Mouse (Mus musculus): ENCODE measurements at regions not wholly inside any gene's neighbourhood (a gene's known extent, or its start where the extent isn't known, plus 50 kb on each side); places are given as distances from the start of the nearest gene placed in this dataset.

- DNase-seq (ENCODE audit: low read depth, low spot score) = peak; percentile 13
Observed at GRCm38 (mm10) chrX:68146165-68146564, 224.9 kb upstream of the 4933436I01Rik start.

All from 3T3-L1 (cell line).